Mouse (Mus musculus): ENCODE measurements around the gene Hspe1.

GRCm38 (mm10) chr1:55088611-55089497 lies 922 bp downstream of the Hspe1 start:
- TF ChIP-seq POLR2A (IDR thresholded peaks at IDR 0.05; ENCODE audit: low read depth, low read length) (no peak), CTCF (conservative IDR thresholded peaks at IDR 0.05; ENCODE audit: insufficient read depth, insufficient read length, low read depth, low read length) (no peak)

Measured in kidney, adult 2 months (tissue).